Mouse (Mus musculus) MEL (cell line): ENCODE measurements around the gene Gle1. TPM values are rescaled to one million over a fixed set of nuclear protein-coding genes. Genes with fewer than 3 reads are reported as not detected.
A peak's percentile ranks its signal among the peaks of the same experiment; 100 is the strongest.

ENCODE experiments used
- DNase-seq: peaks from one replicate; pipeline ENCODE4 v3.0.0; 2011; ENCODE audit warnings: low read depth, low spot score
- H3K27ac ChIP-seq: 2 replicates; pipeline ENCODE4 v1.5.1; 2012; ENCODE audit warnings: low read depth, mild to moderate bottlenecking, control low read depth, low read length, moderate library complexity; ENCODE audit not compliant: control insufficient read depth
- H3K27me3 ChIP-seq, 2 experiments: fragments of 150-350 bp in 1 of 2; sonication (generic) in 1 of 2; 2 replicates each; pipeline ENCODE4 v1.6.1; 2012; ENCODE audit warnings: low read length in 2 of 2, mild to moderate bottlenecking in 2 of 2, improper control_type of control experiment in 1 of 2, moderate library complexity in 1 of 2; ENCODE audit not compliant: insufficient read depth in 2 of 2, control insufficient read depth in 1 of 2
- H3K36me3 ChIP-seq, 2 experiments: 2 replicates each; pipeline ENCODE4 v1.6.1; 2012 to 2014; ENCODE audit warnings: low read length in 2 of 2, improper control_type of control experiment in 1 of 2, inconsistent platforms in 1 of 2, mild to moderate bottlenecking in 1 of 2; ENCODE audit not compliant: insufficient read depth in 2 of 2, control insufficient read depth in 1 of 2
- H3K4me1 ChIP-seq, 2 experiments: fragments of 150-350 bp in 1 of 2; sonication (generic) in 1 of 2; 2 replicates each; pipeline ENCODE4 v1.6.1; 2012; ENCODE audit warnings: low read length in 2 of 2, improper control_type of control experiment in 1 of 2, mild to moderate bottlenecking in 1 of 2; ENCODE audit not compliant: insufficient read depth in 2 of 2, control insufficient read depth in 1 of 2
- H3K4me3 ChIP-seq, 2 experiments: fragments of 150-350 bp in 1 of 2; sonication (generic) in 1 of 2; 2 replicates each; pipeline ENCODE4 v1.5.1; 2012; ENCODE audit warnings: low read depth in 2 of 2, low read length in 2 of 2, mild to moderate bottlenecking in 2 of 2, moderate library complexity in 2 of 2, control low read depth in 1 of 2, improper control_type of control experiment in 1 of 2; ENCODE audit not compliant: control insufficient read depth in 1 of 2, insufficient read depth in 1 of 2
- H3K79me2 ChIP-seq: 2 replicates; pipeline ENCODE4 v1.6.1; 2012; ENCODE audit warnings: mild to moderate bottlenecking, low read length, moderate library complexity; ENCODE audit not compliant: control insufficient read depth, poor library complexity, insufficient read depth
- H3K9ac ChIP-seq: 2 replicates; pipeline ENCODE4 v1.6.1; 2012; ENCODE audit warnings: low read depth, mild to moderate bottlenecking, control low read depth, low read length, moderate library complexity; ENCODE audit not compliant: control insufficient read depth, poor library complexity, severe bottlenecking
- H3K9me3 ChIP-seq: fragments of 150-350 bp; sonication (generic); replicated peaks from 2 replicates; pipeline ENCODE4 v1.6.1; 2012; ENCODE audit warnings: mild to moderate bottlenecking, low read length, improper control_type of control experiment, moderate library complexity; ENCODE audit not compliant: insufficient read depth
- CHD1 ChIP-seq: IDR thresholded peaks from 2 replicates; pipeline ENCODE4 v1.6.1; 2012; ENCODE audit warnings: low read depth, mild to moderate bottlenecking, inconsistent platforms, low read length, improper control_type of control experiment
- CHD2 ChIP-seq: IDR thresholded peaks from 2 replicates; pipeline ENCODE4 v1.6.1; 2011; ENCODE audit warnings: low read length, improper control_type of control experiment
- CTCF ChIP-seq, 3 experiments: IDR thresholded peaks in 2 of 3; conservative IDR thresholded peaks in 1 of 3; 2 replicates each; pipeline ENCODE4 v1.5.1; 2011 to 2012; ENCODE audit warnings: low read length in 3 of 3, low read depth in 2 of 3, mild to moderate bottlenecking in 2 of 3, improper control_type of control experiment in 1 of 3, inconsistent platforms in 1 of 3, mixed read lengths in 1 of 3, moderate library complexity in 1 of 3; ENCODE audit not compliant: control insufficient read depth in 1 of 3, insufficient read depth in 1 of 3, poor library complexity in 1 of 3, severe bottlenecking in 1 of 3
- E2F4 ChIP-seq: IDR thresholded peaks from 2 replicates; pipeline ENCODE4 v1.6.1; 2011; ENCODE audit warnings: low read depth, low read length, improper control_type of control experiment, borderline replicate concordance
- ELF1 ChIP-seq: IDR thresholded peaks from 2 replicates; pipeline ENCODE4 v1.6.1; 2014; ENCODE audit warnings: low read depth, mild to moderate bottlenecking, inconsistent platforms, low read length, improper control_type of control experiment, moderate library complexity
- EP300 ChIP-seq, 2 experiments: IDR thresholded peaks; 2 replicates each; pipeline ENCODE4 v1.6.1; 2011; ENCODE audit warnings: improper control_type of control experiment in 2 of 2, low read length in 2 of 2, low read depth in 1 of 2, mild to moderate bottlenecking in 1 of 2
- ETS1 ChIP-seq: IDR thresholded peaks from 2 replicates; pipeline ENCODE4 v1.6.1; 2012; ENCODE audit warnings: low read depth, mild to moderate bottlenecking, inconsistent platforms, low read length, improper control_type of control experiment, moderate library complexity
- GABPA ChIP-seq: IDR thresholded peaks from 2 replicates; pipeline ENCODE4 v1.6.1; 2012; ENCODE audit warnings: low read depth, mild to moderate bottlenecking, inconsistent platforms, low read length, improper control_type of control experiment, moderate library complexity
- HCFC1 ChIP-seq: IDR thresholded peaks from 2 replicates; pipeline ENCODE4 v1.6.1; 2012; ENCODE audit warnings: low read depth, mild to moderate bottlenecking, inconsistent platforms, low read length, improper control_type of control experiment, moderate library complexity
- JUND ChIP-seq: IDR thresholded peaks from 2 replicates; pipeline ENCODE4 v1.6.1; 2011; ENCODE audit warnings: low read depth, mild to moderate bottlenecking, improper control_type of control experiment, low read length
- KAT2A ChIP-seq: conservative IDR thresholded peaks from 2 replicates; pipeline ENCODE4 v1.6.1; 2012; ENCODE audit warnings: low read depth, low read length, improper control_type of control experiment, inconsistent platforms
- MAX ChIP-seq: IDR thresholded peaks from 2 replicates; pipeline ENCODE4 v1.6.1; 2011; ENCODE audit warnings: low read length, improper control_type of control experiment
- MAZ ChIP-seq: IDR thresholded peaks from 2 replicates; pipeline ENCODE4 v1.6.1; 2012; ENCODE audit warnings: low read depth, mild to moderate bottlenecking, inconsistent platforms, low read length, improper control_type of control experiment
- MEF2A ChIP-seq: IDR thresholded peaks from 2 replicates; pipeline ENCODE4 v1.6.1; 2014; ENCODE audit warnings: low read depth, mild to moderate bottlenecking, inconsistent platforms, low read length, improper control_type of control experiment; ENCODE audit not compliant: poor library complexity, insufficient replicate concordance, severe bottlenecking; ENCODE audit errors: extremely low read depth
- MYB ChIP-seq: IDR thresholded peaks from 2 replicates; pipeline ENCODE4 v1.6.1; 2011; ENCODE audit warnings: mild to moderate bottlenecking, low read depth, low read length, improper control_type of control experiment
- MYC ChIP-seq: IDR thresholded peaks from 2 replicates; pipeline ENCODE4 v1.6.1; 2011; ENCODE audit warnings: low read depth, mild to moderate bottlenecking, low read length, improper control_type of control experiment, moderate library complexity
- NELFE ChIP-seq: IDR thresholded peaks from 2 replicates; pipeline ENCODE4 v1.6.1; 2011; ENCODE audit warnings: low read depth, low read length, improper control_type of control experiment
- NRF1 ChIP-seq: IDR thresholded peaks from 2 replicates; pipeline ENCODE4 v1.6.1; 2014; ENCODE audit warnings: low read depth, mild to moderate bottlenecking, inconsistent platforms, low read length, improper control_type of control experiment, moderate library complexity; ENCODE audit not compliant: poor library complexity, insufficient read depth, severe bottlenecking
- POLR2A ChIP-seq, 2 experiments: IDR thresholded peaks; 2 replicates each; pipeline ENCODE4 v1.6.1; 2011 to 2012; ENCODE audit warnings: low read length in 2 of 2, mild to moderate bottlenecking in 2 of 2, control low read depth in 1 of 2, improper control_type of control experiment in 1 of 2, low read depth in 1 of 2, moderate library complexity in 1 of 2; ENCODE audit not compliant: control insufficient read depth in 1 of 2, insufficient read depth in 1 of 2, poor library complexity in 1 of 2
- POLR2AphosphoS2 ChIP-seq: IDR thresholded peaks from 2 replicates; pipeline ENCODE4 v1.6.1; 2011; ENCODE audit warnings: low read length, improper control_type of control experiment
- POLR2AphosphoS5 ChIP-seq: IDR thresholded peaks from 2 replicates; pipeline ENCODE4 v1.6.1; 2012; ENCODE audit warnings: low read depth, borderline replicate concordance, mild to moderate bottlenecking, inconsistent platforms, low read length, moderate library complexity, mixed read lengths
- RAD21 ChIP-seq: IDR thresholded peaks from 2 replicates; pipeline ENCODE4 v1.6.1; 2011; ENCODE audit warnings: mild to moderate bottlenecking, low read depth, low read length, improper control_type of control experiment
- RCOR1 ChIP-seq: IDR thresholded peaks from 2 replicates; pipeline ENCODE4 v1.6.1; 2012; ENCODE audit warnings: low read depth, mild to moderate bottlenecking, inconsistent platforms, low read length, improper control_type of control experiment
- SIN3A ChIP-seq: IDR thresholded peaks from 2 replicates; pipeline ENCODE4 v1.6.1; 2012; ENCODE audit warnings: low read length, improper control_type of control experiment, inconsistent platforms
- SMC3 ChIP-seq: IDR thresholded peaks from 2 replicates; pipeline ENCODE4 v1.6.1; 2011; ENCODE audit warnings: low read depth, low read length, improper control_type of control experiment
- TAL1 ChIP-seq: IDR thresholded peaks from 2 replicates; pipeline ENCODE4 v1.6.1; 2012; ENCODE audit warnings: mild to moderate bottlenecking, inconsistent platforms, low read length, moderate library complexity, mixed read lengths
- TBP ChIP-seq: IDR thresholded peaks from 2 replicates; pipeline ENCODE4 v1.8.0; 2011; ENCODE audit warnings: low read depth, low read length, improper control_type of control experiment
- TCF12 ChIP-seq: IDR thresholded peaks from 2 replicates; pipeline ENCODE4 v1.6.1; 2014; ENCODE audit warnings: low read depth, mild to moderate bottlenecking, inconsistent platforms, low read length, improper control_type of control experiment, moderate library complexity
- UBTF ChIP-seq: IDR thresholded peaks from 2 replicates; pipeline ENCODE4 v1.6.1; 2012; ENCODE audit warnings: low read depth, mild to moderate bottlenecking, inconsistent platforms, low read length, improper control_type of control experiment, moderate library complexity, borderline replicate concordance; ENCODE audit not compliant: insufficient read depth
- USF1 ChIP-seq: IDR thresholded peaks from 2 replicates; pipeline ENCODE4 v1.6.1; 2014; ENCODE audit warnings: low read depth, mild to moderate bottlenecking, inconsistent platforms, low read length, improper control_type of control experiment, moderate library complexity
- USF2 ChIP-seq, 2 experiments: IDR thresholded peaks; 2 replicates each; pipeline ENCODE4 v1.6.1; 2011 to 2012; ENCODE audit warnings: improper control_type of control experiment in 2 of 2, low read length in 2 of 2, borderline replicate concordance in 1 of 2, inconsistent platforms in 1 of 2, low read depth in 1 of 2, mild to moderate bottlenecking in 1 of 2; ENCODE audit not compliant: insufficient read depth in 1 of 2
- ZC3H11A ChIP-seq: IDR thresholded peaks from 2 replicates; pipeline ENCODE4 v1.6.1; 2012; ENCODE audit warnings: low read depth, mild to moderate bottlenecking, inconsistent platforms, low read length, improper control_type of control experiment
- ZKSCAN1 ChIP-seq: IDR thresholded peaks from 2 replicates; pipeline ENCODE4 v1.6.1; 2012; ENCODE audit warnings: low read depth, mild to moderate bottlenecking, inconsistent platforms, low read length, improper control_type of control experiment, moderate library complexity
- ZMIZ1 ChIP-seq: IDR thresholded peaks from 2 replicates; pipeline ENCODE4 v1.6.1; 2012; ENCODE audit warnings: low read depth, mild to moderate bottlenecking, inconsistent platforms, low read length, improper control_type of control experiment, moderate library complexity
- ZNF384 ChIP-seq: IDR thresholded peaks from 2 replicates; pipeline ENCODE4 v1.6.1; 2012; ENCODE audit warnings: low read depth, mild to moderate bottlenecking, inconsistent platforms, low read length, improper control_type of control experiment
- polyA plus RNA-seq, 2 experiments: library from polyadenylated mRNA; stranded (reverse) in 1 of 2; unstranded in 1 of 2; fragments of >175 nt in 1 of 2; fragments of >200 nt in 1 of 2; gene quantifications; 2 replicates each; pipeline versions ENCODE4 v1.2.1 to v1.2.4; 2012; ENCODE audit warnings: low replicate concordance in 2 of 2, low read depth in 1 of 2; ENCODE audit not compliant: insufficient read length in 2 of 2, insufficient read depth in 1 of 2, missing spikeins in 1 of 2
- total RNA-seq: library from RNA; depleted of rRNA; stranded (reverse); fragments of 300-350 nt; gene quantifications from 2 replicates; pipeline ENCODE4 v1.2.3, GENCODE M21; 2012; rRNA removed

The Gle1 gene
- total RNA-seq: 41.9 and 46.1 TPM in 2 replicates
- polyA plus RNA-seq: 10 to 100 TPM in 1 of 2 experiments, not detected in 1; 77.0 TPM

- peaks cover 9% of the 10 kb centered on the region for H3K79me2 ChIP-seq
- peak within 1 kb of the TSS; percentile 88 for H3K9ac ChIP-seq
- H3K4me3 ChIP-seq: peak within 1 kb of the TSS; percentile 86 to 93
- H3K9me3 ChIP-seq: no peaks in the 10 kb centered on the region
- no peaks in the 10 kb centered on the region for H3K27me3 ChIP-seq
- H3K27ac ChIP-seq: peak within 1 kb of the TSS; percentile 74
- H3K4me1 ChIP-seq: peaks cover 4 to 5% of the 10 kb centered on the region in 2 experiments; a peak in 3 of 4 replicates
- peaks cover 0 to 5% of the 10 kb centered on the region in 2 experiments; a peak in 3 of 4 replicates for H3K36me3 ChIP-seq
- DNase-seq: peak; percentile 97
- TF ChIP-seq MYC: peak; percentile 28; the same call in 1 of the 2 replicates
- no peak for TF ChIP-seq ZKSCAN1
- TF ChIP-seq TBP: peak; percentile 77
- TF ChIP-seq JUND: no peak
- peak; percentile 80; the same call in 1 of the 2 replicates for TF ChIP-seq POLR2AphosphoS2
- TF ChIP-seq USF2 (IDR thresholded peaks at IDR 0.05; ENCODE audit: borderline replicate concordance in 1 of 2, insufficient read depth in 1 of 2, low read depth in 1 of 2, low read length in 2 of 2): no peak
- TF ChIP-seq ZMIZ1: peak; percentile 84
- no peak for TF ChIP-seq UBTF
- TF ChIP-seq RCOR1: no peak
- peak; percentile 11 to 49 (median 49); a peak in 4 of 6 replicates for TF ChIP-seq CTCF (IDR thresholded peaks at IDR 0.05 in 2 of 3, conservative IDR thresholded peaks at IDR 0.05 in 1 of 3; ENCODE audit: control insufficient read depth in 1 of 3, insufficient read depth in 1 of 3, low read depth in 2 of 3, low read length in 3 of 3, poor library complexity in 1 of 3, severe bottlenecking in 1 of 3)
- TF ChIP-seq EP300 (IDR thresholded peaks at IDR 0.05; ENCODE audit: low read depth in 1 of 2, low read length in 2 of 2): no peak
- no peak for TF ChIP-seq MYB
- TF ChIP-seq HCFC1: peak; percentile 98
- TF ChIP-seq ELF1: peak; percentile 98
- peak; percentile 84 for TF ChIP-seq KAT2A
- peak; percentile 38; the same call in 1 of the 2 replicates for TF ChIP-seq ETS1
- TF ChIP-seq SIN3A: peak; percentile 100
- TF ChIP-seq TAL1: no peak
- no peak for TF ChIP-seq ZNF384
- no peak for TF ChIP-seq MEF2A
- no peak; the same call in 1 of the 2 replicates for TF ChIP-seq GABPA
- TF ChIP-seq NELFE: peak; percentile 88
- TF ChIP-seq TCF12: peak; percentile 74
- no peak; the same call in 1 of the 2 replicates for TF ChIP-seq MAZ
- TF ChIP-seq E2F4: no peak
- TF ChIP-seq CHD1: no peak
- no peak for TF ChIP-seq RAD21
- TF ChIP-seq NRF1: peak; percentile 37; the same call in 1 of the 2 replicates
- peak; percentile 57 for TF ChIP-seq USF1
- peak; percentile 70 to 96; a peak in 3 of 4 replicates for TF ChIP-seq POLR2A (IDR thresholded peaks at IDR 0.05; ENCODE audit: control insufficient read depth in 1 of 2, insufficient read depth in 1 of 2, low read depth in 1 of 2, low read length in 2 of 2, poor library complexity in 1 of 2)
- TF ChIP-seq POLR2AphosphoS5: no peak
- no peak for TF ChIP-seq CHD2
- peak; percentile 87 for TF ChIP-seq MAX
- TF ChIP-seq SMC3: no peak; the same call in 1 of the 2 replicates
- peak; percentile 35; the same call in 1 of the 2 replicates for TF ChIP-seq ZC3H11A
These were observed at the start of gene Gle1 for GRCm38 (mm10) chr2:29934906-29935599. Gene Gle1 (plus strand): TSS chr2:29935426.
